Mouse (Mus musculus) forebrain, embryonic 13.5 days (tissue): ENCODE measurements around the gene Hsd17b3. TPM values are rescaled to one million over a fixed set of nuclear protein-coding genes. Genes with fewer than 3 reads are reported as not detected.

ENCODE experiments used
- polyA plus RNA-seq: library from polyadenylated mRNA; unstranded; fragments of >200 nt; fragmentation: Nextera tagmentation; extraction: Ambion mirVana; gene quantifications from 2 replicates; pipeline ENCODE4 v1.2.1, GENCODE M21; 2015

Hsd17b3 gene
- polyA plus RNA-seq, 1 experiment from 2014 or later = not detected

Other genes with a start within 250 kb of the Hsd17b3 start
- 1.2 and 1.3 TPM in 2 replicates for gene Slc35d2, start 40.1 kb upstream of the Hsd17b3 start, polyA plus RNA-seq
- 18.9 and 20.4 TPM in 2 replicates for gene Zfp367, start 64.0 kb upstream of the Hsd17b3 start, polyA plus RNA-seq
- 10.9 and 12.4 TPM in 2 replicates for gene Habp4, start 72.6 kb upstream of the Hsd17b3 start, polyA plus RNA-seq
- gene Cdc14b, start 186.1 kb upstream of the Hsd17b3 start, polyA plus RNA-seq = 3.8 and 5.5 TPM in 2 replicates
- gene Aaed1, start 223.5 kb upstream of the Hsd17b3 start, polyA plus RNA-seq = 10.1 and 12.3 TPM in 2 replicates